Mouse (Mus musculus): ENCODE results near the gene Ptgir.

The Ptgir gene

GRCm38 (mm10) chr7:16906281-16906680 lies at the start of gene Ptgir:
Gene Ptgir, plus strand, starts transcription at chr7:16906490.
- peak; percentile 75 for DNase-seq (ENCODE audit: low read depth, low spot score)

GRCm38 (mm10) chr7:16858336-16858735 lies 48.0 kb upstream of the Ptgir start:
- DNase-seq (ENCODE audit: low read depth, low spot score) = no peak

- no peak for DNase-seq (ENCODE audit: low read depth, low spot score)
Observed at GRCm38 (mm10) chr7:16859902-16860651, 46.2 kb upstream of the Ptgir start.

GRCm38 (mm10) chr7:16867488-16867887 lies 38.8 kb upstream of the Ptgir start:
- DNase-seq (ENCODE audit: low read depth, low spot score) = no peak

- no peak for DNase-seq (ENCODE audit: low read depth, low spot score)
Observed at GRCm38 (mm10) chr7:16869497-16869896, 36.8 kb upstream of the Ptgir start.

- DNase-seq (ENCODE audit: low read depth, low spot score) = no peak
Observed at GRCm38 (mm10) chr7:16871600-16871999, 34.7 kb upstream of the Ptgir start.

- DNase-seq (ENCODE audit: low read depth, low spot score) = no peak
Observed at GRCm38 (mm10) chr7:16872478-16872877, 33.8 kb upstream of the Ptgir start.

- DNase-seq (ENCODE audit: low read depth, low spot score) = no peak
Observed at GRCm38 (mm10) chr7:16873392-16873791, 32.9 kb upstream of the Ptgir start.

GRCm38 (mm10) chr7:16874190-16874589 lies 32.1 kb upstream of the Ptgir start:
- peak; percentile 80 for DNase-seq (ENCODE audit: low read depth, low spot score)

- peak; percentile 100 for DNase-seq (ENCODE audit: low read depth, low spot score)
Observed at GRCm38 (mm10) chr7:16874756-16875309, 31.5 kb upstream of the Ptgir start.

GRCm38 (mm10) chr7:16875310-16875325 lies 31.2 kb upstream of the Ptgir start, which contains the start of gene Dact3:
Gene Dact3, plus strand, starts transcription at chr7:16875317.
- DNase-seq (ENCODE audit: low read depth, low spot score) = no peak

GRCm38 (mm10) chr7:16875326-16875725 lies 31.0 kb upstream of the Ptgir start:
- DNase-seq (ENCODE audit: low read depth, low spot score) = no peak

GRCm38 (mm10) chr7:16876006-16876405 lies 30.3 kb upstream of the Ptgir start:
- no peak for DNase-seq (ENCODE audit: low read depth, low spot score)

GRCm38 (mm10) chr7:16876608-16877007 lies 29.7 kb upstream of the Ptgir start:
- DNase-seq (ENCODE audit: low read depth, low spot score) = no peak

- DNase-seq (ENCODE audit: low read depth, low spot score) = no peak
Observed at GRCm38 (mm10) chr7:16877717-16878116, 28.6 kb upstream of the Ptgir start.

- DNase-seq (ENCODE audit: low read depth, low spot score) = no peak
Observed at GRCm38 (mm10) chr7:16879796-16880547, 26.3 kb upstream of the Ptgir start.

- no peak for DNase-seq (ENCODE audit: low read depth, low spot score)
Observed at GRCm38 (mm10) chr7:16880615-16881014, 25.7 kb upstream of the Ptgir start.

GRCm38 (mm10) chr7:16883162-16883561 lies 23.1 kb upstream of the Ptgir start:
- DNase-seq (ENCODE audit: low read depth, low spot score) = no peak

- DNase-seq (ENCODE audit: low read depth, low spot score) = no peak
Observed at GRCm38 (mm10) chr7:16884334-16884733, 22.0 kb upstream of the Ptgir start.

- no peak for DNase-seq (ENCODE audit: low read depth, low spot score)
Observed at GRCm38 (mm10) chr7:16885271-16885776, 21.0 kb upstream of the Ptgir start.

- no peak for DNase-seq (ENCODE audit: low read depth, low spot score)
Observed at GRCm38 (mm10) chr7:16885905-16886304, 20.4 kb upstream of the Ptgir start.

- peak; percentile 56 for DNase-seq (ENCODE audit: low read depth, low spot score)
Observed at GRCm38 (mm10) chr7:16890536-16890935, 15.8 kb upstream of the Ptgir start.

GRCm38 (mm10) chr7:16890944-16891343 lies 15.3 kb upstream of the Ptgir start:
- peak; percentile 89 for DNase-seq (ENCODE audit: low read depth, low spot score)

Data from skeletal muscle tissue, adult 2 months (tissue).